Mouse (Mus musculus) lung, embryonic 16.5 days (tissue): ENCODE data around the gene Zc3hc1. TPM values are rescaled to one million over a fixed set of nuclear protein-coding genes. Genes with fewer than 3 reads are reported as not detected.
A peak's percentile ranks its signal among the peaks of the same experiment; 100 is the strongest.

Source experiments
- ATAC-seq: fragments of 200-750 bp; cut with Nextera tagmentation; 2 replicates; pipeline ENCODE4 v1.8.0; 2017; ENCODE audit warnings: low read depth, mild to moderate bottlenecking, moderate library complexity
- H3K27ac ChIP-seq: fragments of 300-500 bp; sonication (generic); 2 replicates; pipeline ENCODE4 v1.5.1; 2014; ENCODE audit warnings: mild to moderate bottlenecking, control low read depth, low read length
- H3K27me3 ChIP-seq: fragments of 300-500 bp; sonication (generic); 2 replicates; pipeline ENCODE4 v1.6.1; 2014; ENCODE audit warnings: low read depth, low read length, mixed read lengths; ENCODE audit not compliant: control insufficient read depth, insufficient read depth
- H3K36me3 ChIP-seq: fragments of 300-500 bp; sonication (generic); 2 replicates; pipeline ENCODE4 v1.6.1; 2014; ENCODE audit warnings: low read length; ENCODE audit not compliant: control insufficient read depth, insufficient read depth
- H3K4me1 ChIP-seq: fragments of 300-500 bp; sonication (generic); replicated peaks from 2 replicates; pipeline ENCODE4 v1.6.1; 2014; ENCODE audit warnings: low read length, mixed read lengths; ENCODE audit not compliant: control insufficient read depth, insufficient read depth
- H3K4me2 ChIP-seq: fragments of 300-500 bp; sonication (generic); 2 replicates; pipeline ENCODE4 v1.6.1; 2014; ENCODE audit warnings: low read depth, low read length, control low read depth
- H3K4me3 ChIP-seq: fragments of 300-500 bp; sonication (generic); 2 replicates; pipeline ENCODE4 v1.5.1; 2014; ENCODE audit warnings: mild to moderate bottlenecking, low read length, control low read depth
- H3K9ac ChIP-seq: fragments of 300-500 bp; sonication (generic); 2 replicates; pipeline ENCODE4 v1.6.1; 2014; ENCODE audit warnings: low read length, control low read depth
- H3K9me3 ChIP-seq: fragments of 300-500 bp; sonication (generic); 2 replicates; pipeline ENCODE4 v1.6.1; 2016; ENCODE audit warnings: low read length; ENCODE audit not compliant: control insufficient read depth
- WGBS: fragments of 180-500 bp; shearing (Covaris S2); extraction: QIAGEN DNeasy Blood & Tissue Kit; methylation state at CpG from one replicate; pipeline ENCODE4 v1.1.7; 2014; 5-methylcytosine and 5-hydroxymethylcytosine counted together
- polyA plus RNA-seq: library from polyadenylated mRNA; unstranded; fragments of >200 nt; fragmentation: Nextera tagmentation; extraction: Ambion mirVana; gene quantifications from 2 replicates; pipeline ENCODE4 v1.2.1, GENCODE M21; 2015

Zc3hc1 gene
- 53.5 and 56.3 TPM in 2 replicates for polyA plus RNA-seq

DNA sequence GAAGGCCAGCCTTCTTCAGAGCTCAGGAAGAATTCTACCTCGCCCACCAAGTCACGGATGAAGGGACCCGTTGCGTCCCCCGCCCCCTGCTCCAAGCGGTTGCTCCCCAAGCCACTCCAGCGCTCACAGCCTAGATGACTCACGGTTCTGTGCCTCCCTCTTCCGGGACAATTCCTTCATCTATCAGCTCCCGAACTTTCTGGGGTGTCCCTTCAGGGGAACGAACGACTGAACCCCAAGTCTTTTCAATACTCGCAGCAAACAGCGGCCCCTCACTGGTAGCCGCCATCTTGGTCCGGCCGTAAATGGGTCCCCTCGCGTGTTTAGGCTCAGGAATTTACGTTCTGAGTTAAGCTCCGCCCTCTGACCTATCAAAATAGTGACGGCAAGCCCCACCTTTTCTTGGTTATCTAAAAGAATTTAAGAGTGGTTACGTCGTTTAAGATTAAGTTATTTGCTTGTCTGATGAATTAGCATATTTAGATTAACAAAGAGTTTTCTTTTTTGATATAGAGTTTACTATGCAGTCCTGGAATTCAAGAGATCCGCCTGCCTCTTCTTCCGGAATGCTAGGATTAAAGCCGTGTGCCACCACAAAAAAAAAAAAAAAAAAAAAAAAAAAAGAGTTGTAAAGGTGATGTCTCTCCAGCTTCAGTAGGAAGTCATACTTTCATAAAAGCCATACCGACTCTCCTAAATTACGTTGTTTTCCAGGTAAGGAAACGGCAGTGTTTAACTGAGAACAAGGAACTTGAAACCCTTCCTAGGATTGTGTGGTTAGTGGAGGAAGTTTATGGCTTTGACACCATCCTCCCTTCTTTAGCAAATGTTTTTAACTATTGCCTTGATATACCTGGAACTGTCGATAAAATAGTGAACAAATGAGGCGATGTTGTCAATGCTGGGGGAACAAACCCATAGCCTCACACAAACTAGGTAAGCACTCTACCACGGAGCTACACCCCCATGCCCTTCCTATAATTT is at the start of gene Zc3hc1:
Gene Zc3hc1 (minus strand): TSS at position 315 of the 984 bp plus-strand sequence.
- H3K9ac ChIP-seq, result peak within 1 kb of the TSS; percentile 82
- peak within 1 kb of the TSS; percentile 92 for H3K4me3 ChIP-seq
- H3K9me3 ChIP-seq, result no peaks in the 10 kb centered on the region
- peaks cover 3% of the 10 kb centered on the region; the same call in 1 of the 2 replicates for H3K4me1 ChIP-seq
- 16% methylated on average over 33 of the region's 33 CpGs for WGBS
- H3K27ac ChIP-seq, result peak within 1 kb of the TSS; percentile 49; the same call in 1 of the 2 replicates
- ATAC-seq, result peak; percentile 89
- 0 out of 2 replicates have a peak, but pooled peaks cover 4% of the 10 kb centered on the region for H3K36me3 ChIP-seq
- H3K27me3 ChIP-seq, result no peaks in the 10 kb centered on the region
- H3K4me2 ChIP-seq, result peak within 1 kb of the TSS; percentile 60

DNA sequence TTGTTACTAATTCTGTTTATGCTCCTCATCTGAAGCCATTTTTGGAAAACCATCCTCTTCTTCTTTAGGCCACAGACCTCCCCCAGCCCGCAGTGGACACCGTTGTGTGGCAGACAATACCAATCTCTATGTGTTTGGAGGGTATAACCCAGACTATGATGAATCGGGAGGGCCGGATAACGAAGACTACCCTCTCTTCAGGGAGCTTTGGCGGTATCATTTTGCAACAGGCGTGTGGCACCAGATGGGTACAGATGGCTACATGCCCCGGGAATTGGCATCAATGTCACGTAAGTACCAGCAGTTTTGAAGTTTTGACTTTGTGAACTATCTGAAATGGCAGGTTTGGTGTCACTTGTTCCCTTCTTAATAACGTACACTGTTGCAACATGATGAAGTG is 48.7 kb upstream of the Zc3hc1 start:
- H3K27me3 ChIP-seq, result no peaks in the 10 kb centered on the region
- H3K36me3 ChIP-seq, result peaks cover 16% of the 10 kb centered on the region
- H3K9ac ChIP-seq, result no peak overlapping the region
- no peak for ATAC-seq
- no peaks in the 10 kb centered on the region for H3K4me1 ChIP-seq
- no peaks in the 10 kb centered on the region for H3K9me3 ChIP-seq
- no peak overlapping the region for H3K27ac ChIP-seq
- WGBS, result 94% methylated on average over 10 of the region's 10 CpGs
- no peak overlapping the region for H3K4me3 ChIP-seq
- no peak overlapping the region for H3K4me2 ChIP-seq

DNA sequence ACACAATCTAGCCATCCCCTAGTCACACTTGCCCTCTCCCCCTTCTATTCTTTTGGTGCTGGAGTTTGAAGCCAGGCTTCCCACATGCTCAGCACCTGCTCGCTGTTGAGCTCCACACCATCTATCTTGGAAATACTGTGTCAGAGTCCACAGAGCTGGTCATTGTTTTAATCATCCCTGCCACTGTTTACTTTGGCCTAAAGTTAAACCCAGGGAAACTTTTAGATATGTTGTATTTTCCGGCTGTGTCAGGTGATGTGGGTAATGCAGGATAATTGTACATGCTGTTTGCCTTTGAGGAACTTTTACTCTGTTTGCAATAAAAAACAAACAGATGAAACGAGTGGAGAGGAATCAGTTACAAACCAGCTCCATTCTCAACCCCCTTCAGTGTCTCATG is 46.2 kb upstream of the Zc3hc1 start:
- H3K27ac ChIP-seq, result no peak overlapping the region
- no peak overlapping the region for H3K9ac ChIP-seq
- H3K27me3 ChIP-seq, result no peaks in the 10 kb centered on the region
- H3K4me3 ChIP-seq, result no peak overlapping the region
- peaks cover 3% of the 10 kb centered on the region; the same call in 1 of the 2 replicates for H3K4me1 ChIP-seq
- H3K4me2 ChIP-seq, result no peak overlapping the region
- WGBS, result 42% methylated on average over 3 of the region's 3 CpGs
- ATAC-seq, result no peak
- H3K36me3 ChIP-seq, result peaks cover 12% of the 10 kb centered on the region
- H3K9me3 ChIP-seq, result no peaks in the 10 kb centered on the region

DNA sequence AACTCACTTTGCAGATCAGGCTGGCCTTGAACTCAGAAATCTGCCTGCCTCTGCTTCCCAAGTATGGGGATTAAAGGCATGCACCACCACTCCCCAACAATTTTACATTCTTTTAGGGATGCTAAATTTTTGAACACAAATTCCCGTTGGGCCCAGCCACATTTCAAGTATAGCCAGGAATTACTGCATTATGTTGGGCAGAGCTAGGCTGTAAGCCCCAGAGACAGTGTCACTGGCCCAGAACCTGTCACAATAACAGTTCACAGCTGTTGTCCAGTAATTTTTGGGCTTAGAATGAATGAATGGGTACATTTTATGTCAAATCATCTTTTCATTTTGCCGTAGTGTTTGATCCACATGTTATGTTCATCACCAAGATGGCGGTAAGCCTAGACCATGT is 45.6 kb upstream of the Zc3hc1 start:
- Histone ChIP-seq H3K9ac (no peak overlapping the region), H3K27ac (no peak overlapping the region), H3K4me2 (no peak overlapping the region), H3K4me3 (no peak overlapping the region), H3K4me1 (peaks cover 3% of the 10 kb centered on the region; the same call in 1 of the 2 replicates), H3K36me3 (peaks cover 6% of the 10 kb centered on the region), H3K9me3 (no peaks in the 10 kb centered on the region), H3K27me3 (no peaks in the 10 kb centered on the region)
- 78% methylated on average over 3 of the region's 3 CpGs for WGBS
- ATAC-seq, result no peak

DNA sequence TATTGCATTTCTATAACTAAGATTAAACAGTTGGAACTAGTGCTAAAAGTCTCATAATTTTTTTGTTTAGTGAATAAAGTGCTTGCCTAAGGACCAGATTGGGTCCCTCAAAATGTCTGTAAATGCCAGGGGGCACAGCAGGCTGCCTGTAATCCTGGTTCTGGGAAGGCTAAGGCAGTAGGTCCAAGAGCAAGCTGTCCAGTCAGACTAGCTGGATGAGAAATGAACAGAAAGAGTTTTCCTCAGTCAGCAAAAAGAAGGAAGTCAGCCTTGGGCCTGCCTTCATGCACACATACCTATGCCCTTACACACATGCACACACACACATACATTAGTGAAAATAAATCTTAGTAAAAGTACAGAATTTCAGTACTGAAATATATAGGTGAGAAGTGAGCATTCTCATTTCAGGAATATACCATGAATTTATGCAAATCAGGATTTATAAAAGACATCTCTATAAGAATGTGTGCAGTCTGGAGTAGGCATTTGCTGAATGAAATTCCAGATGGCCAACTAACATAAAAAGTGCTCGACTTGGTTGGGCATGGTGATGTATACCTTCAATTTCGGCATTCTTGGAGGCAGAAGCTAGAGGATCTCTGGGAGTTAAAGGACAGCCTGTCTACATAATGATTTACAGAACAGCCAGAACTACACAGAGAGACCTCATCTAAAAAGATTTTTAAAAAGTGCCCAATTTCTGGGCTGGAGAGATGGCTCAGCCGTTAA is 41.8 kb upstream of the Zc3hc1 start:
- ATAC-seq, result no peak
- Histone ChIP-seq H3K9ac (no peak overlapping the region), H3K4me2 (no peak overlapping the region), H3K9me3 (no peaks in the 10 kb centered on the region), H3K27ac (peak overlapping the region; percentile 31; the same call in 1 of the 2 replicates), H3K4me3 (no peak overlapping the region), H3K27me3 (no peaks in the 10 kb centered on the region), H3K4me1 (peaks cover 3% of the 10 kb centered on the region; the same call in 1 of the 2 replicates), H3K36me3 (no peaks in the 10 kb centered on the region)
- WGBS, result 26% methylated on average over 3 of the region's 3 CpGs

DNA sequence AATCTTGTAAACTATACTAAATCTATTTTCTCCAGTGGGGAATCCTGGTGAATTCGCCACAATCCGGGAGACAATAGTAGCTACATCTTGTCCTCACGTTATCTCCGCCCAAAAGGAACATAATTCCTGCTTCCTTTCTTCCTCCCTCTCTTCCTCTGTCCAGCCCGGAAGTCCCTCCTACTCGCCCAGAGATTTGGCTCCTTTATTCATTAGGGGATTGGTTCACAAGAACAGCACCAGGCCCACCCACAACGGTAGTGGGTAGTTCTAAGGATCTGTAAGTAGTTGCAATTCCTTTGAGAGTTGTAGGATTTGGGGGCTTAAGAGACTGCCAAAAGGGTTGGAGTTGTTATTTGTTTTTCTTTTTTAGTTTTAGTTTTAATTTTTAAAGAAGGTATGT is 26.0 kb upstream of the Zc3hc1 start:
- H3K9ac ChIP-seq, result no peak overlapping the region
- H3K4me1 ChIP-seq, result no peaks in the 10 kb centered on the region
- H3K4me2 ChIP-seq, result no peak overlapping the region
- H3K4me3 ChIP-seq, result no peak overlapping the region
- H3K27me3 ChIP-seq, result no peaks in the 10 kb centered on the region
- ATAC-seq, result no peak
- H3K27ac ChIP-seq, result no peak overlapping the region
- H3K36me3 ChIP-seq, result 0 out of 2 replicates have a peak, but pooled peaks cover 2% of the 10 kb centered on the region
- 80% methylated on average over 7 of the region's 7 CpGs for WGBS
- no peaks in the 10 kb centered on the region for H3K9me3 ChIP-seq

DNA sequence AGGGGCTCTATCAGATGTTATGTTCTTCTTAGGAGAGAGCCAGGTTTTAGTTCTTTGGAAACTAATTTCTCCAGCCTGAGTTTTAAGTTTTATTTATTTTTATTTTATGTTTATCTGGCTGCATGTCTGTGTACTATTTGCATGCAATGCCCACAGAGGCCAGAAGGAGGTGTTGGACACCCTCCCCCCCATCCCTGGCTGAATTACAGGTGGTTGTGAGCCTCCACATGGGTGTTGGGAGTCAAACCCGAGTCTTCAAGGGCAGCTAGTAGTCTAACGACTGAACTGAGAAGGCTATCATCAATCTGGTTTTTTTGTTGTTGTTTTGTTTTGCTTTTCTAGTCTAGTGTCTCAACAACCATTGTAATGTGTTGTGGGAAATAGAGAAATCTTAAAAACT is 25.3 kb upstream of the Zc3hc1 start:
- Histone ChIP-seq H3K9me3 (no peaks in the 10 kb centered on the region), H3K9ac (no peak overlapping the region), H3K4me3 (no peak overlapping the region), H3K36me3 (0 out of 2 replicates have a peak, but pooled peaks cover 2% of the 10 kb centered on the region), H3K27me3 (no peaks in the 10 kb centered on the region), H3K27ac (no peak overlapping the region), H3K4me2 (no peak overlapping the region), H3K4me1 (no peaks in the 10 kb centered on the region)
- ATAC-seq, result no peak
- 83% methylated on average over 2 of the region's 2 CpGs for WGBS

DNA sequence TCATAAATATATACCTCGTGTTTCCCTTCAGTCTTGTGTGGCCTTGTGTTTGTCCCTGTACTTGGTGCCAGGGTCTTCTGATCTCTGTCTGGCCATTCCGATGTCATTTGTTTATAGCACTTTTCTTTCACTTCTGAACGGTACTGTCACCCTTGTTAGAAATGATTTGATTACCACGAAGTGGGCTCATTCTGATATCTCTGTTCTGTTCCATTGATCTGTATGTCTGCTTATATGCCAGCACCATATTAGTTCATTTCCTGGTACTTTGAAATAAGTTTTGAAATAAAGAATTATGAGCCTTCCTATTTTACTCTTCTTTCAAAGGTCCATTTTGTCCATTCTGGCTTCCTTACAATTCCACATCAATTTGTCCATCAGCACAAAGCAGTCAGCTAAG is 20.5 kb upstream of the Zc3hc1 start:
- WGBS, result 43% methylated on average over 4 of the region's 4 CpGs
- H3K27ac ChIP-seq, result no peak overlapping the region
- no peak overlapping the region for H3K4me2 ChIP-seq
- H3K36me3 ChIP-seq, result 0 out of 2 replicates have a peak, but pooled peaks cover 2% of the 10 kb centered on the region
- H3K4me1 ChIP-seq, result no peaks in the 10 kb centered on the region
- no peak overlapping the region for H3K4me3 ChIP-seq
- no peak overlapping the region for H3K9ac ChIP-seq
- no peaks in the 10 kb centered on the region for H3K9me3 ChIP-seq
- no peak for ATAC-seq
- H3K27me3 ChIP-seq, result no peaks in the 10 kb centered on the region
